Mouse (Mus musculus) heart, postnatal 14 days (tissue): ENCODE measurements around the gene Man2b2. TPM values are rescaled to one million over a fixed set of nuclear protein-coding genes. Genes with fewer than 3 reads are reported as not detected.

ENCODE experiments used
- DNase-seq, 2 experiments: peaks; one replicate each; pipeline ENCODE4 v3.0.0; 2021 to 2022
- intact Hi-C: fragments of 180-260 bp; cut with DNase I; formaldehyde crosslinking; loops from one replicate; pipeline ENCODE4 v1.15.1; 2025
- long read RNA-seq, 2 experiments: library from polyadenylated mRNA; stranded (forward); transcript quantifications; one replicate each; pipeline ENCODE4 v2.0.0; 2021
- total RNA-seq, 2 experiments: library from RNA; stranded (reverse); gene quantifications; 2 replicates each; pipeline ENCODE4 v1.2.3; 2021

The Man2b2 gene
- total RNA-seq, result 10 to 100 TPM; 12.9 to 14.4 TPM
- long read RNA-seq, experiment 1, transcript Man2b2-201 (19 exons, 3,330 nt), result major isoform, 11 of 16 reads
- long read RNA-seq, experiment 1, partial matches to known transcripts, result 2 of 16 reads
- long read RNA-seq, experiment 1, other reads (novel, unspliced or antisense), result 3 of 16 reads
- long read RNA-seq, experiment 2, transcript Man2b2-201 (19 exons, 3,330 nt), result major isoform, 9 of 10 reads
- long read RNA-seq, experiment 2, partial matches to known transcripts, result 1 of 10 reads
- long read RNA-seq, experiment 2, other reads (novel, unspliced or antisense), result 0 of 10 reads

- intact Hi-C loops, result loop anchor here (5.0 kb wide), 2 partner anchors 68 to 172 kb away; no protein-coding TSS in a partner anchor
Observed at GRCm38 (mm10) chr5:36829913-36830879, at the start of gene Man2b2. Man2b2 (minus strand) TSS chr5:36830653.

DNA sequence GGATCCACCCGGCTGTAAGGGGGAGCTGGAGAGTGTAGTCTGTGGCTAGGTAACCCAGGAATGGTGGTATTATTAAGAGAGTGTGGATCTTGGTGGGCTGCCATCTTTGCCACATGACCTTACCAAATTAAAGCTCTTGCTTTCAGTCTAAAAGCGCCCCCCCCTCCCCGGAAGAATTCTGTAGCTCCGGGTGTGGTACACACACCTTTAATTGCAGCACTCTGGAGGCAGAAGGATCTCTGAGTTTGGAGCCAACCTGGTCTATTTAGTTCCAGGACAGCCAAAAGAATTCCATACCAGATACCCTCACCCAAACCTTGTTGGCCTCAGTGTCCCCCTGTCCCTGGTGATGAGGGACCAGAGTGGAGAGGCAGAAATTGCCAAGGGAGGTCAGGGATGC lies 48.3 kb upstream of the Man2b2 start:
- no peak for DNase-seq
- intact Hi-C loops, result no loop called here

More at GRCm38 (mm10) chr5:36829913-36830879, at the start of gene Man2b2:
- peak; percentile 90 to 97 for DNase-seq

DNA sequence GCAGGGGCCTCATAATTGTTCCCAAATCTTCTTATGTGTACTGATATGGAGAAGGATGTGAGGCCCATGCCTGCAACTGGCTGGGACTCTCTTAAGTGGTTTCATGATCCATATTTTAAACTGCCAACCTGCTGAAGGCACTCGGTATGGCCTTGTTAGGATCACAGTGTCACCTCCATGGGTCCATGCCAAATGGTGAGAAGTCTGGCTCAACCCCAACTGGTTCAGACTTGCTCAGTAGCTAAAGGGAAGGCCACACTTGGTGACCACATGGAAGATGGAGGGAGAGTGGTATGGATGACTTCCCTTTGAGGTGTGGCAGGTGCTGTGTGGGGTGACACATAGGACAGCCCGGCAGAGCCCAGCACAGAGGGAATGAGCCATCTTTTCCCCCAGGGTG lies 47.2 kb upstream of the Man2b2 start:
- DNase-seq, result no peak
- intact Hi-C loops, result no loop called here

- intact Hi-C loops, result no loop called here
- no peak for DNase-seq
Observed at GRCm38 (mm10) chr5:36876777-36877396, 46.4 kb upstream of the Man2b2 start.

DNA sequence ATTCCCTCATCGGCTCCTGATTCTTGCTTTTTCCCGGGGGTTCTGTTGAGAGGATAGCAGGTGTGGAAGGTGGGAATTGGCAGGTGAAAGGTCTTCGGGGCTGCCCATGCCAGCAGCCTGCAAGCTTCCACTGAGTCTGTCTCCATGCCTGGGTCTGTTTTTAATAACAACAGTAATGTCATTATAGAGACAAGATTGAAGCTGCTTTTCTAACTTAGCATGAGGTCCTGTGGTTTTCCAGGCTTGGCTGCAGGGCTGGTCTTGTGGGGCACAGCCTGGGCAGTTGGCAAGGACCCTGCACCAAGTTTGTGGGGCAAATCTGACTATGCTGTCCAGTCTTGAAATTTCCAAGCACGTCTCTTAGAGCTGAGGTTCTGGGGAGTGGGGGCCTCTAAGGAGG lies 45.5 kb upstream of the Man2b2 start:
- intact Hi-C loops, result no loop called here
- DNase-seq, result no peak

GRCm38 (mm10) chr5:36870916-36871315 lies 40.5 kb upstream of the Man2b2 start:
- intact Hi-C loops, result no loop called here
- DNase-seq, result no peak

GRCm38 (mm10) chr5:36869578-36870236 lies 39.3 kb upstream of the Man2b2 start:
- no peak for DNase-seq
- intact Hi-C loops, result no loop called here

GRCm38 (mm10) chr5:36869186-36869577 lies 38.7 kb upstream of the Man2b2 start:
- intact Hi-C loops, result no loop called here
- no peak for DNase-seq

- intact Hi-C loops, result no loop called here
Observed at GRCm38 (mm10) chr5:36868266-36869090, 38.0 kb upstream of the Man2b2 start, which contains the start of gene Ppp2r2c. Ppp2r2c (plus strand) TSS chr5:36868513.

DNA sequence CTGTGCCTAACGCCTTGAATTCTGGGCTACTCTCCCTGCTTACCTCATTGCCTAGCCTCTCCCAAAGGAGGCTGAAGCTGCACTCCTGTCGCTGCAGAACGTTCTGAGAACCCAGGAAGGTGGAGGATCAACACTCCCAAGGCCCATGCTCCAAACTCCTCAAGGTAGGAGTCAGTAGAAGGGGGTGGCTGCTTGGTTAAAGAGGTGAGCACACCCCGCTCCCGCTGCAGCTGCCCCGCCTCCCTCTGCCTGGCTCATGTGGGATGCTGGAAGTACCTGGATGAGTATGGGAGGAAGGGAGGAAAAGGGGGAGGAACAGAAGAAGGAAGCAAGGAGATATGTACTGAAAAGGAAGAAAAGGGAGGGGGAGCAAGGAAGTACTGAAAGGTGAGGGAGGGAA lies 37.1 kb upstream of the Man2b2 start:
- no peak for DNase-seq
- intact Hi-C loops, result no loop called here

More at GRCm38 (mm10) chr5:36868266-36869090, 38.0 kb upstream of the Man2b2 start, which contains the start of gene Ppp2r2c:
- no peak for DNase-seq

DNA sequence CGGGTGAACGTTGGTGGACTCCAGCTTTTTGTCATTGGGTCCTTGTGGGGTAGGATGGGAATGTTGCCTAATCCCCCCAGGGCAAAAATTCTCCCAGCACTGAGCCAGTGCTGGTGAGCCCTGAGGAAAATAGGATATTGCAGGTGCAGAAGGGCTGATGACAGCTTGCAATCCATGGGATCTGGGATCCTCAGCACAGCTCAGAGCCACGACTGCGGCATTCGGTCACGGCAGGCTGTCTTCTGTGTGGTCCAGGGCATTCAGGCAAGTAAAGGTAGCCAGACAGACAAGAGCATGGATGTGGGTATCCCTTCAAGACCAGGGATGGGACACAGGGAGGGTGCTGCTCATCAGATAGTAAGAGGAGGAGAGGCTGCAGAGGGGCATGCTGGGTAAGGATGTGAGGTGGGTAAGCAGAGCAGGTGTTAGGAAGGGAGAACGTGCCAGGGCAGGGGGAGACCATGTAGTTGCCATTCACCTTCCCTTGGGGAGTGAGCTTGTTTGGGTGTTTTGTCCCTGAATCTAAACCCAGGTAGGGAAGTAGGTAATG lies 36.3 kb upstream of the Man2b2 start:
- DNase-seq, result no peak
- intact Hi-C loops, result no loop called here

- intact Hi-C loops, result no loop called here
- no peak for DNase-seq
Observed at GRCm38 (mm10) chr5:36861084-36861483, 30.6 kb upstream of the Man2b2 start.

DNA sequence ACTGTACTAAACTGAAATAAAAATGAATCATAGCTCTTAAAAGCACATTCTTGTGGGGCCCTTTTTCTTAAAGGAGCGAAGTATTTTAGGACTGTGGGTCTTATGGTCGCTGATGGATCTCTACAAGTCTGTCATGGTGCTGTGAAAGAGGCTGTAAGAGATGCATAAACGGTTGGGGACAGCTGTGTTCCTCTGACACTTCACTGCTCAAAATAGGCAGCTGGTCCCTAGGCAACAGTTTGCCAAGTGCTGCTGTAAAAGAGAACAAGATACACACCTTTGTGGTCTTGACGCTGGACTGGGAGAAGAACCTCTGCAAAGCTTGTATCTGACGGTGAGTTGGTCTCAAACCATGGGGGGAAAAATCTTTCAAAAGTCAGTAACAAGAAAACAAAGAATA lies 27.1 kb upstream of the Man2b2 start:
- intact Hi-C loops, result no loop called here

GRCm38 (mm10) chr5:36856529-36856928 lies 26.1 kb upstream of the Man2b2 start:
- DNase-seq, result no peak
- intact Hi-C loops, result no loop called here

More for the DNA sequence above, 27.1 kb upstream of the Man2b2 start:
- no peak for DNase-seq

GRCm38 (mm10) chr5:36855180-36855579 lies 24.7 kb upstream of the Man2b2 start:
- DNase-seq, result no peak
- intact Hi-C loops, result no loop called here

GRCm38 (mm10) chr5:36851572-36851971 lies 21.1 kb upstream of the Man2b2 start:
- no peak for DNase-seq
- intact Hi-C loops, result no loop called here

- intact Hi-C loops, result no loop called here
- DNase-seq, result no peak
Observed at GRCm38 (mm10) chr5:36844490-36844889, 14.0 kb upstream of the Man2b2 start.

DNA sequence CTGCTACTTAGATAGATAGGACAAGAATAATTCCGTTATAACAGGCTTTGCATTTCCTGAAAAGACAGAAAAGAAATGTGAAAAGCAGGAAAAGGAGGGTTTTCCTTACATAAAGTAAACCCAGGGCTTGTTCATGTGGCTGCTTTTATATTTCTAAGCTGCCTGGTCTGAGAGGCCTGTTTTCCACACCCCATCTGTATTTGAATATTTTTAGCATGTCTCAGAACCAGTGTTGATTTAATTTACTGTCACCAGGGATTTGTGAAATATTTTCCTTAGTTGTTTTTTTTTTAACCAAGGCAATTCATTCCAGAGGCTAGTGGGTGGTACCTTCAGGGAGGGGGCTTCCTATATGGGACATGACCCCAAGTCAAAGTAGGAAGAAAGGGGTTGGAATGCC lies 11.2 kb upstream of the Man2b2 start:
- intact Hi-C loops, result no loop called here
- no peak for DNase-seq

DNA sequence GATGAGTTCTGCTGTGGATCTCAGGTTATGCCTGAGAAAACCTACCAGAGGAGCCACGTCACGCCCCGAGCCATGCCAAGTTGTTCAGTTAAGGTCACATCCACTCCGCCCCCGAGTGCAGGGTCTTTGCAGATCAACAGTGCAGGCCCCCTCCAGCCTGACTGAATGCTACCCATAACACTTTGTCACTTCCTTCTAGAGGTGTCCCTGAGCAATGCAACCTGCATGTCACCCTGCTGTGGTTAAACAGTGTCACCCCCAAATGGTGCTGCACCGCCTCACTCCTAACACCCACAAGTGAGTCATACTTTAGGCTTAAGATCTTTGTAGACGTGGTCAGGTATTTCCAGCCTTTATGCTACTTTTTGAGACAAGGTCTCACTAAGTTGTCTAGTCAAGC lies 9.6 kb upstream of the Man2b2 start:
- no peak for DNase-seq
- intact Hi-C loops, result no loop called here
